Mouse (Mus musculus) c-Kit-positive CD71-positive TER-119-negative erythroid progenitor cells, embryonic 14.5 days (primary cell): ENCODE measurements around the gene Tsc22d4.

Source experiments
- DNase-seq: peaks from one replicate; pipeline ENCODE4 v3.0.0-alpha.2; 2013; ENCODE audit warnings: low read depth

Gene Tsc22d4

DNA sequence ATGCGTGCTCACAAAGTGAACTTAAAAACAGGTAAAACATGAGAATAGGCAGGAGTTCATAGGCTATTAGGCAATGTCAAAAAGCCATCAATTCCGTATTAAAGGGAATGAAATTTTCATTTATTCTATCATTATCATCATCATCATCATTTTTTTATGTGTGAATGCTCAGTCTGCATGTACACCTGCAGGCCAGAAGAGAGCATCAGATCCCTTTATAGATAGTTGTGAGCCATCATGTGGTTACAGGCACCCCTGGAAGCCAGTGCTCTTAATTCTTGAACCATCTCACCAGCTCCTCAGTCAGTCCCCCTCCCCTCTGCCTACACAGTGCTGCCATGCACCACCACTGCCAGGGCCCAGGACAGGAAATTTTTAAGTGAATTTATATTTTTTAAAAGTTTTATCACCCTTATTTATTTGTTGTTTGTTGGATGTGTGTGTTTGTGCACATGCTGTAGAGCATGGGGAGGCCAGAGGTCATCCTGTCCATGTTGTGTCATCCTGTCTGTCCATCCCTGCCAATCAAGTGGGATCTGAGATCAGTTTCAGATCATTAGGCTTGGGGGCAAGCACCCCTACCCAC, 43.5 kb downstream of the Tsc22d4 start:
- DNase-seq: no peak

DNA sequence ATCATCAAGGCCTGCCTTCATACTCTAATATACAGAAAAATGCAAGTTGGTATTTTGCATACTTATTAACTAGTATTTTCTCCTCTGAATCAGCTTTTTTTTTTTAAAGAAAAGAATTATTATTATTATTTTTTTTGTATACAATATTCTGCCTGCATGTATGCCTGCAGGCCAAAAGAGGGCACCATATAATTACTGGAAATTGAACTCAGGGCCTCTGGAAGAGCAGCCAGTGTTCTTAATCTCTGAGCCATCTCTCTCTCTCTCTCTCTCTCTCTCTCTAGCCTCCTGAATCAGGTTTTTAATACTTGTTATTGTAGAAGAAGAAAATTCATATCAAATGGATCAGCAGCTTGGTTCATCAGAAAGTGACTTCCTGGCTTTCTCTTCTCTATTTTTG, 46.0 kb downstream of the Tsc22d4 start:
- DNase-seq: no peak

DNA sequence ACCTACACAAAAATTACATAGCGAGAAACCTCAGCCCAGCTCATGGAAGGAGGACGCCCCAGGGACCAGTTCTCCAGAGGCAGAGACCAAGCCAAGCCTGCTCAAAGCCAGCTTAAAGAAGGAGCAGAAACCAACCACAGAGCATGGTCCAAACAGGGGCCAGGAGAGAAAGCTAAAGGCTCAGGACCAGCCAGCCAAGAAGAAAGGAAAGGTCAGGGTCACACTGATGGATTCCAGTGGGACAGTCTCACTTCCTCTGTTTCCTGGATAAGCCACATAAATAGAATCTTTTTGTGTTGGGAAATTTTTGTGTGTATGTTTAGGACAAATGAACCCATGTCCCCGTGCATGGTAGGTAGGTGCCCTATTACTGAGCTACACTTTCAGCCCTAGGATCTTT, 51.1 kb downstream of the Tsc22d4 start:
- DNase-seq: no peak

DNA sequence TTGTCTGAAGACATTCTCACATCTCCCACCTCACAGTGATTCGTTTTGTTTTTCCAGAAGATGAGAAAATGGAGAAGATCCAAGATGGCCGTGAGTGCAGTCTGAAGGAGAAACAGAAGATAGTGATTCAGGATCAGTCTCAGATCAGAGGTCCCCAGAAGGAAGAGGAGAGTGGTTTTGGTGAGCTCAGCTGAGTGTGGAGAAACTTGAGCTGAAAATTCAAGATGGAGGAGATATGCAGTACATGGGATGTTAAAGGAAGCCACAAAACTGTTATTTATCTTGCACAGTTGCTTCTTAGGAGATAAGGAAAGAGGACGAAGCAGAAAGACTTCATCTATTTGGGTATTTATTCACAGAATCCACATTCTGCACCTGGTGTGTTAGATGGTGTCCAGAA, 55.4 kb downstream of the Tsc22d4 start:
- no peak for DNase-seq

DNA sequence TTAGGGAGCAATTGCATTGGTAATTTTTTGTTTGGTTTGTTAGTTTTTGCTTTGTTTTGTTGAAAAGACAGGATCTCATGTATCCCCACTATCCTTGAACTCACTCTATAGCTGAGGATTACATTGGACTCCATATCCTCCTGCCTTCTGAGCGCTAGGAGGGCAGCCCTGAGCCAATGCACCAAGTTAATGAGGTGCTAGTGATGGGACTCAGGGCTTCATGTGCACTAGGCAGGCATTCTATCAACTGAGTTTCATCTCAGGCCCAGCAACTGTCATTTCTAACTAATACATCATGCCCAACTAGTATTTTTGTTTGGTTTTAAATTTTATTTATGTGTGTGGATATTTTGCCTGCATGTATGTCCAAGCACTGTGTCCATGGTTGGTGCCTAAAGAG, 60.6 kb downstream of the Tsc22d4 start:
- DNase-seq: no peak

DNA sequence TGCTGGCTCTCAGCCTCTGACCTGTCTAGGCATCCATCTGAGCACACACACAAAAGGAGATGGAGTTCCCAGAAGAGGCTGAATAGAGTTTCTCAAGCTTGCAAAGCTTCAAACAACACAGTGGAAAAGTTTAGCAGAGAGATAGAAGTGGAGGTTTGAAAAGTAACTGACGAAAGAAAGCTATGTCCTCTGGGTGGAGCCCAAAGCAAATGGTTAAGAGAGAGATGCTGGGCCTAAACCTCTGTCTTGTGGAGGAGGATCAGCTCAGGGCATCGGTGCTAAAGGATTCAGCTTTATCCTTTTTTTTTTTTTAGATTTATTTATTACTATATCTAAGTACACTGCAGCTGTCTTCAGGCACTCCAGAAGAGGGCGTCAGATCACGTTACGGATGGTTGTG, 62.8 kb downstream of the Tsc22d4 start:
- DNase-seq: no peak

DNA sequence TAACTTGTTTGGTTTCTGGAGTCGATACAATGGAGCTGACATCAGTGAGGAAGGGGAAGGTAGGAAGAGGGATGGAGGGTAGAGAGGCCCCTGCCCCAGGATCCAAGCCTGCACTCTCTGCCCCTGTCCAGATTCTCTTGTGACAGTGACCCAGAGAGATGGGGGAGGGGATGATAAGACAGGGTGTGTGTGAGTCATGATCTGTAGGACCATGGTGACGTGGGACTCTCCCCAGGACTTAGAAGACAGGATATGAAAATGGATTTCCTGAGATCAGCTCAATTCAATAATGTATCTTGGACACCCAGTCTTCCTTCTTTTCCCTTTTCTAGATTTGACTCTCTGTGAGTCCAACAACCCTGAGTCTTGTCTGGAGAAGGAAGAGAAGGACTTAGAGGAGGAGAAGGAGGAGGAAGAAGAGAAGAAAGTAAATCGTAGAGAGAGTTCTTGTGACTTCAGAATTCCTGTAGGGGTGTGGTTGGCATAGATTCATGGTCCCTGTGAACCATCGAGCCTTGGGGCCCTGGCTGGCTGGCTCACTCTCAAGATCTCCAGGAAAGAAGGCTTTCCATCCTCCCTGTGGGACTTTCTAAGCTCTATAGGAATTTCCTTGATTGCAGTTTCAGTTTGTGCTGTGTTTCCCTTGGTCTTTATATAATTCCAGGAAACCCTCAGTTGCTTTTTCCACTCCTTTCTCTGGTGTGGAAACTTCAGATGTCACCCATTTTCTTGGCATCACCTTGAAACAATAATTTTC, 72.1 kb downstream of the Tsc22d4 start:
- DNase-seq: no peak
